Mouse (Mus musculus): ENCODE data around the gene Pik3ca. TPM values are rescaled to one million over a fixed set of nuclear protein-coding genes. Genes with fewer than 3 reads are reported as not detected.
A peak's percentile ranks its signal among the peaks of the same experiment; 100 is the strongest.

The Pik3ca gene
- polyA plus RNA-seq, 1 experiment, result 23.1 TPM

GRCm38 (mm10) chr3:32372470-32372869 is 25.0 kb upstream of the Pik3ca start:
- TF ChIP-seq CTCF (IDR thresholded peaks at IDR 0.05; ENCODE audit: extremely low read depth, insufficient read depth, low read length) (no peak), POLR2A (IDR thresholded peaks at IDR 0.05; ENCODE audit: extremely low read depth, insufficient read depth, low read length) (no peak)
- Histone ChIP-seq H3K27ac (ENCODE audit: insufficient read depth, low read length) (no peak overlapping the region), H3K4me3 (ENCODE audit: insufficient read depth, low read length) (no peak overlapping the region), H3K4me1 (ENCODE audit: control insufficient read depth, insufficient read depth, low read length) (no peaks in the 10 kb centered on the region)

GRCm38 (mm10) chr3:32373236-32373635 is 24.2 kb upstream of the Pik3ca start:
- Histone ChIP-seq H3K27ac (ENCODE audit: insufficient read depth, low read length) (no peak overlapping the region), H3K4me3 (ENCODE audit: insufficient read depth, low read length) (no peak overlapping the region), H3K4me1 (ENCODE audit: control insufficient read depth, insufficient read depth, low read length) (no peaks in the 10 kb centered on the region)
- no peak for TF ChIP-seq CTCF (IDR thresholded peaks at IDR 0.05; ENCODE audit: extremely low read depth, insufficient read depth, low read length)
- no peak for TF ChIP-seq POLR2A (IDR thresholded peaks at IDR 0.05; ENCODE audit: extremely low read depth, insufficient read depth, low read length)

DNA sequence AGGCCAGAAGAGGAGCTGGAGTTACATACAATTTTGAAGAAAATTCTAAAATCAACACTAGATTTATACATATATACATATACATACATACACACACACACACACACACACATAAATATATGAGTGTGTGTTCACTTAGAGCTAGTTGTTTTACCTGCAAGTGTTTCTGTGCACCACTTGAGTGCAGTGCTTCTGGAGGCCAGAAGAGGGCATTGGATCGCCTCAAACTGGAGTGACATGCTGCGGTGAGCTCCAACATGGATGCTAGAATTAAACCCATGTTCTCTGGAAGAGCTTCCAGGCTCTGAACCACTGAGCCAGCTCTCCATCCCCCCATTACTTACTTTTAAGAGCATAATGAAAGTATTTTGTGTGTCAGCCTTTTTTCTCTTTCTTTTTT is 17.6 kb upstream of the Pik3ca start:
- no peak overlapping the region for H3K27ac ChIP-seq (ENCODE audit: insufficient read depth, low read length)
- TF ChIP-seq CTCF (IDR thresholded peaks at IDR 0.05; ENCODE audit: extremely low read depth, insufficient read depth, low read length) (no peak), POLR2A (IDR thresholded peaks at IDR 0.05; ENCODE audit: extremely low read depth, insufficient read depth, low read length) (no peak)

GRCm38 (mm10) chr3:32381556-32381955 is 15.9 kb upstream of the Pik3ca start:
- no peak overlapping the region for H3K4me3 ChIP-seq (ENCODE audit: insufficient read depth, low read length)
- no peaks in the 10 kb centered on the region for H3K4me1 ChIP-seq (ENCODE audit: control insufficient read depth, insufficient read depth, low read length)
- H3K27ac ChIP-seq (ENCODE audit: insufficient read depth, low read length), result no peak overlapping the region
- TF ChIP-seq CTCF (IDR thresholded peaks at IDR 0.05; ENCODE audit: extremely low read depth, insufficient read depth, low read length) (no peak), POLR2A (IDR thresholded peaks at IDR 0.05; ENCODE audit: extremely low read depth, insufficient read depth, low read length) (no peak)

More for the DNA sequence above, 17.6 kb upstream of the Pik3ca start:
- no peaks in the 10 kb centered on the region for H3K4me1 ChIP-seq (ENCODE audit: control insufficient read depth, insufficient read depth, low read length)
- no peak overlapping the region for H3K4me3 ChIP-seq (ENCODE audit: insufficient read depth, low read length)

- H3K4me1 ChIP-seq (ENCODE audit: control insufficient read depth, insufficient read depth, low read length), result no peaks in the 10 kb centered on the region; the same call in 1 of the 2 replicates
- no peak overlapping the region for H3K27ac ChIP-seq (ENCODE audit: insufficient read depth, low read length)
Measured at GRCm38 (mm10) chr3:32392841-32393240, 4.6 kb upstream of the Pik3ca start.

GRCm38 (mm10) chr3:32393986-32394385 is 3.5 kb upstream of the Pik3ca start:
- Histone ChIP-seq H3K4me3 (ENCODE audit: insufficient read depth, low read length) (no peak overlapping the region), H3K4me1 (ENCODE audit: control insufficient read depth, insufficient read depth, low read length) (peaks cover 2% of the 10 kb centered on the region; the same call in 1 of the 2 replicates), H3K27ac (ENCODE audit: insufficient read depth, low read length) (no peak overlapping the region)
- TF ChIP-seq POLR2A (IDR thresholded peaks at IDR 0.05; ENCODE audit: extremely low read depth, insufficient read depth, low read length) (no peak), CTCF (IDR thresholded peaks at IDR 0.05; ENCODE audit: extremely low read depth, insufficient read depth, low read length) (no peak)

More at GRCm38 (mm10) chr3:32392841-32393240, 4.6 kb upstream of the Pik3ca start:
- TF ChIP-seq CTCF (IDR thresholded peaks at IDR 0.05; ENCODE audit: extremely low read depth, insufficient read depth, low read length), result no peak
- no peak for TF ChIP-seq POLR2A (IDR thresholded peaks at IDR 0.05; ENCODE audit: extremely low read depth, insufficient read depth, low read length)
- H3K4me3 ChIP-seq (ENCODE audit: insufficient read depth, low read length), result no peak overlapping the region

DNA sequence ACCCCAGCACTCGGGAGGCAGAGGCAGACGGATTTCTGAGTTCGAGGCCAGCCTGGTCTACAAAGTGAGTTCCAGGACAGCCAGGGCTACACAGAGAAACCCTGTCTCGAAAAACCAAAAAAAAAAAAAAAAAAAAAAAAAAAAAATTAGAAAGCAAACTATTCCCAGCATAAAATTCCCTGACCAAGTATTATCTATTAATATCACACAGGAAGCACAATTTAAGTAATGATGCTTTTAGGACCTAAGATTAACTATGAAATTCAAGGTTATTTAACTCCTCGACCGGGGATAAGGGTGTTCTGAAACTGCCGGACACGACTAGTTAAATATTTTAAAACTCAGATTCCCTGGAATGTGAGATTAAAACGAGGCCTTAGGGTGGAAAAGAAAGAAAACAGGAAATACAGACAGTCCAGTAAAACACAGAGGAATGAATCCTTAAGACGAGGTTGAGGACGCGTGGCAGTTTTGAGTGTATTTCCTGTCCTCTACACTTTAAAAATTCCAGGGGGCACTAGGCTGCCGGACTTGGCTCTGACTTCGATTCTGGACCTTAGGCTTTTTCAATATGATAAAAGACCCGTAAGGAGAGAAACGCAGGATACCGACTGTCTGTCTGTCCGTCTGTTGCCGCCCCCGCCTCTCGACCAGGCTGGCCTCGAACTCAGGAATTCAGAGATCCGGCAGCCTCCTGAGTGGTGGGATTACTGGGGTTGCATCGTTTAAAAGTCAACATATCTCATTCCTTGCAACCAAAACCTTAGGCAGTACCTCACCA is 1.5 kb upstream of the Pik3ca start:
- H3K4me1 ChIP-seq (ENCODE audit: control insufficient read depth, insufficient read depth, low read length), result peaks cover 6% of the 10 kb centered on the region; the same call in 1 of the 2 replicates
- H3K27ac ChIP-seq (ENCODE audit: insufficient read depth, low read length), result peak overlapping the region; percentile 1
- TF ChIP-seq POLR2A (IDR thresholded peaks at IDR 0.05; ENCODE audit: extremely low read depth, insufficient read depth, low read length) (no peak), CTCF (IDR thresholded peaks at IDR 0.05; ENCODE audit: extremely low read depth, insufficient read depth, low read length) (no peak)
- H3K4me3 ChIP-seq (ENCODE audit: insufficient read depth, low read length), result peak overlapping the region; percentile 84

DNA sequence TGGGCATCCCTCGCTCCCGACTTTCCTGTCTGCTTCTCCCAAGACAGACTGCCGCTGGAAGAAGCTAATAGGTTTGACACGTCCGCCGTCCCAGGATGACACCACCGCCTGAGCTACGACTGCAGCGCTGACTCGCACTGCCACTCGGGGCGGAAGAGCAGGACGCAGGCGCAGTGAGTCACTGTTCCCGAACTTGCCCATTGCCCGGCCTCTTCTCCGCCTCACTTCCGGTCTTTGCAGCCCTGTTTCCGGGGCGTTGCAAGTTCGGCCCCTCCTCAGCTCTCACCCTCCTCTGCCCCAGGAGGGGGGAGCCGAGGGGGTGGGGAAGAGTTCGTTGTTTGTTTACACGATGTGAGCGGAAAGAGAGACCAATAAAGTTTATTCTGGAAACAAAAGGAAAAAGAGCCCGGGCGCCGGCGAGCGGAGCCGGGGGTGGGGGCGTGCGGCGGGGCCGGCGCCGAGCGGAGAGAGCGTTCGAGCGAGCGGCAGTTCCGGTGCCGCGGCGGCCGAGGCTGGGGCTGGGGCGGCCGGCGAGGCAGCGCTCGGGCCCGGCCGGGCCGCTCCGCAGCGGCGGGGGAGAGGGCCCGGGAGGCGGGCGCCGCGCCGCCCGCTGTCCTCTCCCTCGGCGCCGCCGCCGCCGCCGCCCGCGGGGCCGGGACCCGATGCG is 544 bp upstream of the Pik3ca start:
- peak overlapping the region; percentile 1 for H3K27ac ChIP-seq (ENCODE audit: insufficient read depth, low read length)
- peak overlapping the region; percentile 84 for H3K4me3 ChIP-seq (ENCODE audit: insufficient read depth, low read length)
- H3K4me1 ChIP-seq (ENCODE audit: control insufficient read depth, insufficient read depth, low read length), result peaks cover 6% of the 10 kb centered on the region; the same call in 1 of the 2 replicates
- peak; percentile 94 for TF ChIP-seq POLR2A (IDR thresholded peaks at IDR 0.05; ENCODE audit: extremely low read depth, insufficient read depth, low read length)
- TF ChIP-seq CTCF (IDR thresholded peaks at IDR 0.05; ENCODE audit: extremely low read depth, insufficient read depth, low read length), result no peak

DNA sequence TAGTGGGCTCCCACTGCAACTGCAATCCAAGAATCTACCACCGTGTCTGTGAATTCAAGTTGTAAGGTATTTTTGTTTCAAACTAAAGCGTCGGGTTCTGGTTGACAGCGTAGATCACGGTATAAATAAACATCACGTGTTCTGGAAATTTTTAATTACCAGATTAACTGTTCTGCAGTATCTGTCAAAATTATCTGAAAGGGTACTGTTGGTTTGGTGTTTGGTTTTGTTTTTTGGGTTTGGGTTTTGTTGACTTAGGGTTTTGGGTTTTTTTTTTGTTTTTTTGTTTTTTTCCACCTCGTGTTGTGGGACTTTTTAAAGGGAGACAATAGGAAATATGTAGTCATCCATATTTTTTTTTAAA is 686 bp downstream of the Pik3ca start:
- Histone ChIP-seq H3K4me1 (ENCODE audit: control insufficient read depth, insufficient read depth, low read length) (peaks cover 6% of the 10 kb centered on the region; the same call in 1 of the 2 replicates), H3K4me3 (ENCODE audit: insufficient read depth, low read length) (peak overlapping the region; percentile 84; the same call in 1 of the 2 replicates), H3K27ac (ENCODE audit: insufficient read depth, low read length) (no peak overlapping the region)
- no peak for TF ChIP-seq CTCF (IDR thresholded peaks at IDR 0.05; ENCODE audit: extremely low read depth, insufficient read depth, low read length)
- TF ChIP-seq POLR2A (IDR thresholded peaks at IDR 0.05; ENCODE audit: extremely low read depth, insufficient read depth, low read length), result no peak
